Mouse (Mus musculus): ENCODE data around the gene Ppp1r1b. TPM values are rescaled to one million over a fixed set of nuclear protein-coding genes. Genes with fewer than 3 reads are reported as not detected.
"Not testable (repeated sequence)": the region's sequence is repeated elsewhere in the genome, so short reads cannot be mapped to it uniquely, and the experiment has no call there.

Ppp1r1b gene
- total RNA-seq, 2 experiments from 2014 or later, result 0.35 to 0.70 TPM

GRCm38 (mm10) chr11:98373244-98373643 lies 25.0 kb downstream of the Ppp1r1b start:
- no peak for DNase-seq

- no peak for DNase-seq
Measured at GRCm38 (mm10) chr11:98374266-98374665, 26.1 kb downstream of the Ppp1r1b start.

GRCm38 (mm10) chr11:98376756-98377155 lies 28.6 kb downstream of the Ppp1r1b start:
- DNase-seq, result no peak

- DNase-seq, result no peak
Measured at GRCm38 (mm10) chr11:98377787-98378186, 29.6 kb downstream of the Ppp1r1b start.

GRCm38 (mm10) chr11:98379379-98379778 lies 31.2 kb downstream of the Ppp1r1b start:
- DNase-seq, result no peak

GRCm38 (mm10) chr11:98380106-98380505 lies 31.9 kb downstream of the Ppp1r1b start:
- no peak for DNase-seq

- DNase-seq, result peak; percentile 14
Measured at GRCm38 (mm10) chr11:98381651-98382050, 33.4 kb downstream of the Ppp1r1b start.

- DNase-seq, result not testable (repeated sequence)
Measured at GRCm38 (mm10) chr11:98382405-98382804, 34.2 kb downstream of the Ppp1r1b start.

GRCm38 (mm10) chr11:98383261-98384030 lies 35.2 kb downstream of the Ppp1r1b start, which contains the start of gene Tcap:
Tcap (plus strand) TSS chr11:98383811.
- DNase-seq, result peak; percentile 37

GRCm38 (mm10) chr11:98384216-98384615 lies 36.0 kb downstream of the Ppp1r1b start:
- peak; percentile 22 for DNase-seq

- DNase-seq, result peak; percentile 71
Measured at GRCm38 (mm10) chr11:98384721-98385637, 36.8 kb downstream of the Ppp1r1b start.

- DNase-seq, result peak; percentile 7
Measured at GRCm38 (mm10) chr11:98385638-98386585, 37.7 kb downstream of the Ppp1r1b start, which contains the start of gene Pnmt. Pnmt (plus strand) TSS chr11:98386450.

GRCm38 (mm10) chr11:98386596-98386995 lies 38.4 kb downstream of the Ppp1r1b start:
- peak; percentile 9 for DNase-seq

GRCm38 (mm10) chr11:98387056-98387577 lies 38.9 kb downstream of the Ppp1r1b start:
- DNase-seq, result peak; percentile 10

GRCm38 (mm10) chr11:98388282-98388681 lies 40.1 kb downstream of the Ppp1r1b start:
- DNase-seq, result no peak

GRCm38 (mm10) chr11:98389221-98389780 lies 41.1 kb downstream of the Ppp1r1b start:
- peak; percentile 49 for DNase-seq

- DNase-seq, result no peak
Measured at GRCm38 (mm10) chr11:98390141-98390540, 41.9 kb downstream of the Ppp1r1b start.

- no peak for DNase-seq
Measured at GRCm38 (mm10) chr11:98392034-98392433, 43.8 kb downstream of the Ppp1r1b start.

GRCm38 (mm10) chr11:98392645-98393044 lies 44.4 kb downstream of the Ppp1r1b start:
- no peak for DNase-seq

GRCm38 (mm10) chr11:98393317-98393716 lies 45.1 kb downstream of the Ppp1r1b start:
- peak; percentile 35 for DNase-seq

- peak; percentile 21 for DNase-seq
Measured at GRCm38 (mm10) chr11:98394301-98394700, 46.1 kb downstream of the Ppp1r1b start.
